Mouse (Mus musculus): ENCODE data around the gene Cd52.

The Cd52 gene

GRCm38 (mm10) chr4:134091225-134091529, 3.7 kb downstream of the Cd52 start:
- DNase-seq (ENCODE audit: low spot score in 2 of 2): no peak

GRCm38 (mm10) chr4:134090521-134091224, 4.2 kb downstream of the Cd52 start:
- DNase-seq (ENCODE audit: low spot score in 2 of 2): no peak

GRCm38 (mm10) chr4:134089029-134089428, 5.9 kb downstream of the Cd52 start:
- DNase-seq (ENCODE audit: low spot score in 2 of 2): no peak

- DNase-seq (ENCODE audit: low spot score in 2 of 2): no peak
These were observed 7.5 kb downstream of the Cd52 start for GRCm38 (mm10) chr4:134087412-134087811.

- DNase-seq (ENCODE audit: low spot score in 2 of 2): no peak
These were observed 9.9 kb downstream of the Cd52 start for GRCm38 (mm10) chr4:134084999-134085398.

GRCm38 (mm10) chr4:134082460-134082859, 12.4 kb downstream of the Cd52 start:
- peak in 1 of 2 experiments; percentile 57 for DNase-seq (ENCODE audit: low spot score in 2 of 2)

- peak; percentile 69 to 70 for DNase-seq (ENCODE audit: low spot score in 2 of 2)
These were observed 13.0 kb downstream of the Cd52 start for GRCm38 (mm10) chr4:134081730-134082386.

GRCm38 (mm10) chr4:134080674-134081073, 14.2 kb downstream of the Cd52 start:
- DNase-seq (ENCODE audit: low spot score in 2 of 2): no peak

- peak in 1 of 2 experiments; percentile 44 for DNase-seq (ENCODE audit: low spot score in 2 of 2)
These were observed 16.2 kb downstream of the Cd52 start for GRCm38 (mm10) chr4:134078694-134079093.

GRCm38 (mm10) chr4:134068793-134069580, 25.9 kb downstream of the Cd52 start:
- DNase-seq (ENCODE audit: low spot score in 2 of 2): no peak

- no peak for DNase-seq (ENCODE audit: low spot score in 2 of 2)
These were observed 26.9 kb downstream of the Cd52 start for GRCm38 (mm10) chr4:134067833-134068544.

- DNase-seq (ENCODE audit: low spot score in 2 of 2): no peak
These were observed 27.5 kb downstream of the Cd52 start for GRCm38 (mm10) chr4:134067383-134067782.

GRCm38 (mm10) chr4:134065431-134066004, 29.4 kb downstream of the Cd52 start:
- DNase-seq (ENCODE audit: low spot score in 2 of 2): peak in 1 of 2 experiments; percentile 41

- DNase-seq (ENCODE audit: low spot score in 2 of 2): no peak
These were observed 32.3 kb downstream of the Cd52 start for GRCm38 (mm10) chr4:134062561-134062960.

GRCm38 (mm10) chr4:134061944-134062446, 32.9 kb downstream of the Cd52 start:
- DNase-seq (ENCODE audit: low spot score in 2 of 2): no peak

- no peak for DNase-seq (ENCODE audit: low spot score in 2 of 2)
These were observed 33.6 kb downstream of the Cd52 start for GRCm38 (mm10) chr4:134061166-134061830.

GRCm38 (mm10) chr4:134060135-134060865, 34.6 kb downstream of the Cd52 start, which contains the start of gene Crybg2:
TSS of gene Crybg2 (plus strand) at chr4:134060815.
- no peak for DNase-seq (ENCODE audit: low spot score in 2 of 2)

- no peak for DNase-seq (ENCODE audit: low spot score in 2 of 2)
These were observed 36.0 kb downstream of the Cd52 start for GRCm38 (mm10) chr4:134058908-134059307.

GRCm38 (mm10) chr4:134058166-134058715, 36.6 kb downstream of the Cd52 start:
- DNase-seq (ENCODE audit: low spot score in 2 of 2): no peak

GRCm38 (mm10) chr4:134053538-134053937, 41.3 kb downstream of the Cd52 start, which contains the start of gene Zfp683:
TSS of gene Zfp683 (plus strand) at chr4:134053838.
- no peak for DNase-seq (ENCODE audit: low spot score in 2 of 2)
